Mouse (Mus musculus) right cerebral cortex, postnatal 14 days (tissue): Measurements from ENCODE around the gene Gm47955.
"Not testable (repeated sequence)": the region's sequence is repeated elsewhere in the genome, so short reads cannot be mapped to it uniquely, and the experiment has no call there.

Experiments
- DNase-seq: peaks from one replicate; pipeline ENCODE4 v3.0.0; 2022

Gene Gm47955

GRCm38 (mm10) chr1:83000306-83000705, 40.2 kb downstream of the Gm47955 start, which contains the start of gene Gm47959:
Gene Gm47959, plus strand, starts transcription at chr1:83000548.
- DNase-seq: not testable (repeated sequence)

- no peak for DNase-seq
Observed at GRCm38 (mm10) chr1:83006218-83007179, 46.4 kb downstream of the Gm47955 start.

- DNase-seq: no peak
Observed at GRCm38 (mm10) chr1:83007471-83007870, 47.4 kb downstream of the Gm47955 start.
